Mouse (Mus musculus): ENCODE results near the gene Zfr.
A peak's percentile ranks its signal among the peaks of the same experiment; 100 is the strongest.
"Not testable (repeated sequence)": the region's sequence is repeated elsewhere in the genome, so short reads cannot be mapped to it uniquely, and the experiment has no call there.

Gene Zfr

GRCm38 (mm10) chr15:12104827-12105226, 12.8 kb upstream of the Zfr start:
- no peak for DNase-seq (ENCODE audit: low spot score in 2 of 2)

DNA sequence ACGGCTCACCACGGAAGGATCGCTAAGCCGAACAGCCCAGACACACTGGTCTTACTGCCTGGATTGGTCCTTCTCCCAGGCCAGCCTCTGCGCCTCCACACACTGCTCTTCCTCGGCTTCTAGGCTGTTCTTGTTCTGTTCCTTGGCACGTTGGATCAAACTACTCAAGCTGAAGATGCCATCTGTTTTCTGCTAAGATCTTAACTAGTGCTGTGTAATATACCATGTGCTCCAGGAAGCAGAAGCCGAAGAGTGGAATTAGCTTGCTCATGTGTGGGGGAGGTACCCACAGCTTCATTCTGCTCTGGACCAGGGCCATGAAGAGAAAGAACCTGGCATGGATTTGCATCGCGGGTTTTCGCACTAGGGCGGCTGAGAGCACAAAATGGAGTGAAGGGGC, 11.2 kb upstream of the Zfr start:
- DNase-seq (ENCODE audit: low spot score in 2 of 2) = no peak

DNA sequence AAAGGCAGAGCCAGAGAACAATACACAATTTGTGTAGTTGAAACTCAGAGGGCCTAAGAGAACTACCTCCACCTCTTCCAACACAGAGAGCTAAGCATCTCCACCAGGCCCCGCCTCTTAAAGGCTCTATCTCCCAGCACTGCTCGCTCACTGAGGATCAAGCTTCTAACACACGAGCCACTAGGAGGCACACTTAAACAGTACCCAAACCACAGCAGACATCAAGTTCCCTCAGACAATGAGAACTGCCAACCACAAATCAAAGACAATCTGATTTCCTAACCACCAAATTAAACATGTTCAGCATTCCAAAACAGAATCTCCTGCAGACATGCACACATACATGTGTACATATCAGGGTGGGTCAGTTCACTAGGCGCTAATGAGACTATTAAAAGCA, 9.4 kb upstream of the Zfr start:
- no peak for DNase-seq (ENCODE audit: low spot score in 2 of 2)

- not testable (repeated sequence) for DNase-seq (ENCODE audit: low spot score in 2 of 2)
Measured at GRCm38 (mm10) chr15:12108922-12109321, 8.7 kb upstream of the Zfr start.

GRCm38 (mm10) chr15:12111232-12111631, 6.4 kb upstream of the Zfr start:
- no peak for DNase-seq (ENCODE audit: low spot score in 2 of 2)

DNA sequence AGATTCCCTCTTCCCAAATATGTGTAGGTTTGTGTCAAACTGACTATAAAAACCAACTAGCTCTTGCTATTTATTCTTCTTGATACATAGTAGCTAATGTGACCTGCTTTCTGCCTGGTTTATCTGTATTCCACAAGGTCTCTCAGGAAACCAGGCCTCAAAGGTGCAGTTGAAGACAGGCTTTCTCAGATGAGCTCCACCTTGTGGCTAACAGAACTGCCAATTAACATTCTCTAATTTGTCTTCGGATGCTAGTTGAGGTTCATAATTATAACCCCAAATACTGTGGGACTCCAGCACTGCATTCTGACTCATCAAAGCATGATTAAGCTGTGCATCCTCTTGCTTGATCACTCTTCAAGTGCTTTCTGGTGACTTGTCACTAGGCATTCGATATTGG, 4.2 kb upstream of the Zfr start:
- no peak for DNase-seq (ENCODE audit: low spot score in 2 of 2)

DNA sequence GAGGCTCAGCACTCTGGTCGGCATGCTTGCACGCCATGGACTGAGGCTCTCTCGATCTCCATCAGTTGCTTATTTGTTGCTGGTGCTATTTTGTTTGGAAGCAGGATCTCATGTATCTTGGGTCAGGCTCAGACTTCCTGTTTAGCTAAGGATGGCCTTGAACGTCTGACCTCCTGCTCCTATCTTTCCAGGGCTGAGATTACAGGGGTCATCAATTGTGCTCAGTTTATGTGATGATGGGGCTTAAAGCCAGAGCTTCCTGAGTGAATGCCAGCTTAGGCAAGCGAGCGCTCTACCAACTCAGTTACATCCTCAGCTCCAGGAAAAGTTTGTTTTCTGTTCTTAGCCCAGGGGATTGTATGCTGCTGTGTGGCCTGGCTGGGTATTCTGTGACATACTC, 3.1 kb upstream of the Zfr start:
- DNase-seq (ENCODE audit: low spot score in 2 of 2) = no peak

DNA sequence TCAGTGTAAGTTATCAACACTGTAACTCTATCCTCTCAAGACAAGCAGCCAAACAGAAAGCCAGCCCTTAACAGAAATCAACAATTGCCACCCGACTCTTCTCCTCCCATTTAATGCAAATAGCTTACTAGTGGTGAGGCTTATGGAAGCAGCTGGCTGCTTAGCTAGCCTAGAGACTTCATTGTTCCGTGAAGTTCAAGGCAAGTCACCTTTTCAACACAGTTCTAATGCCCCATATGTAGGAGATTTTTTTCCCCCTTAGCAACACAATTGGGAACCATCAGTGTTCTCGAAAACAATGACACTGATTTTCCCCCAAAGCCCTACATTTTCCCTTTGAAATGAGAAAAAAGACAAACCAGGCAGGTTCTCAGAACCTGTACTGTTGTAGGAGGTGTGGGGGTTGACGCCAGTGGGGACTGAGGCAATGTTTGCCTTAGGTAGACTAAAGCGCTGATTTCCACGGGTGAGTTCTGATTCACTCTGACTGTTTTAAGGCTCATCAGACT, 1.9 kb upstream of the Zfr start:
- DNase-seq (ENCODE audit: low spot score in 2 of 2) = no peak

- no peak for DNase-seq (ENCODE audit: low spot score in 2 of 2)
Measured at GRCm38 (mm10) chr15:12118093-12118431, 431 bp downstream of the Zfr start.

GRCm38 (mm10) chr15:12118432-12119128, 949 bp downstream of the Zfr start:
- peak in 1 of 2 experiments; percentile 47 for DNase-seq (ENCODE audit: low spot score in 2 of 2)

- DNase-seq (ENCODE audit: low spot score in 2 of 2) = no peak
Measured at GRCm38 (mm10) chr15:12119129-12119466, 1.5 kb downstream of the Zfr start.

GRCm38 (mm10) chr15:12124913-12125312, 7.3 kb downstream of the Zfr start:
- no peak for DNase-seq (ENCODE audit: low spot score in 2 of 2)

DNA sequence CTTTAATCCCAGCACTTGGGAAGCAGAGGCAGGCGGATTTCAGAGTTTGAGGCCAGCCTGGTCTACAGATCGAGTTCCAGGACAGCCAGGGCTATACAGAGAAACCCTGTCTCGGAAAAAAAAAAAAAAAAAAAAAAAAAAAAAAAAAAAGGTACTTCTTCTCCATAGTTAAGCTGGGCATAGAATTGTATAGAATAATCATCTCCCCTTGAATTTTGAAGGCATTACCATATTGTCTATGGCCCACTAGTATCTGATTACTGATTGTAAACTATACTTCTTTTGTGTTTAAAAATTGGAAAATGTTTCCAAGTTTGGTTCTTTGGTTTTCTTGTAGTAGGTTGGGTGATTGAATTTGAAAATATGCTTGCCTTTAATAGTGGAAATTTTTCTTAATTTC, 13.2 kb downstream of the Zfr start:
- not testable (repeated sequence) for DNase-seq (ENCODE audit: low spot score in 2 of 2)

GRCm38 (mm10) chr15:12134546-12134945, 16.9 kb downstream of the Zfr start:
- no peak for DNase-seq (ENCODE audit: low spot score in 2 of 2)

DNA sequence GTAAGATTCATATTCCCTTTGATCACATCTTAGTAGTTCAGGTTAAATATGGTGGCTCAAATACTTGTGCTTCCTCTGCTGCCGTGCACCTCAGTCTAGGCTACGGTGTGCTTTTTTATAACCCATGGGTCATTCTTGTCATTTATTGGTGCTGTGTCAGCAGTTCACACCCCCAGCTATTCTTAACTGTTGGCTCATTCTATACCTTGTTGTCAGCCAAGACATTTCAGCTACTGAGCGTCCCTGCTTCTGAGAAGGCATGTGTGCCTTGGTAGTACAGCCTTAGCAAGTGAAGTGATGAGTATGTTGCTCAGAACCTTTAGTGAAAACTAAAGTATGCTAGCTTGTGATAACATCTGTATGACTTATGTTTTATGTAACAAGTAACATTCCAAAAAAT, 17.7 kb downstream of the Zfr start:
- peak; percentile 17 to 44 for DNase-seq (ENCODE audit: low spot score in 2 of 2)

DNA sequence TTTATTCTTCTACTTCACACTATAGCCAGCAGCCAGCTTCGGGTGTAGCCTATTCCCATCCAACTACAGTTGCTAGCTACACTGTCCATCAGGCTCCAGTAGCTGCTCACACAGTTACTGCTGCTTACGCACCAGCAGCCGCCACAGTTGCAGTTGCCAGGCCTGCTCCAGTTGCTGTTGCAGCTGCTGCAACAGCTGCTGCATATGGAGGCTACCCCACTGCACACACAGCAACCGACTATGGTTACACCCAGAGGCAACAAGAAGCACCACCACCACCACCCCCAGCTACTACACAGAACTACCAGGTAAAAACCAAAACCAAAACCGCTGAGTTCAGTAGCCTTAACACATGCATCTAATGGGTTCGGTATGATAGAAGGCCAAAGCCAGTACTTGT, 18.7 kb downstream of the Zfr start:
- no peak for DNase-seq (ENCODE audit: low spot score in 2 of 2)

GRCm38 (mm10) chr15:12140985-12141729, 23.5 kb downstream of the Zfr start:
- no peak for DNase-seq (ENCODE audit: low spot score in 2 of 2)

DNA sequence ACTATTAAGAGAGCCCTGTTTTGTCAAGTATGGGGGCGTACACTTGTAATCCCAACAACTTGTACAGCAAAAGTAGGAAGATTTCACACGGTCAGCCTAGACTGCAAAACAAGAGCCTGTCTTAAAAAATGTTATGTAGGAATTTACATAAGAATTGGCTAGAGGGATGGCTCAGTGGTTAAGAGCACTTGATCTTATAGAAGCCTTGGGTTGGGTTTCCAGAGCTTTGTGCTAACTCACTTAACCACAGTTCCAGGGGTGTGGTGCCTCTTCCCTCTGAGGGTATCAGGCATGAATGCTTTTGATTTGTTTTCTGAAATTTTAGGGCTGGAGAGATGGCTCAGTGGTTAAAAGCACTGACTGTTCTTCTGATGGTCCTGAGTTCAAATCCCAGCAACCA, 29.8 kb downstream of the Zfr start:
- no peak for DNase-seq (ENCODE audit: low spot score in 2 of 2)

DNA sequence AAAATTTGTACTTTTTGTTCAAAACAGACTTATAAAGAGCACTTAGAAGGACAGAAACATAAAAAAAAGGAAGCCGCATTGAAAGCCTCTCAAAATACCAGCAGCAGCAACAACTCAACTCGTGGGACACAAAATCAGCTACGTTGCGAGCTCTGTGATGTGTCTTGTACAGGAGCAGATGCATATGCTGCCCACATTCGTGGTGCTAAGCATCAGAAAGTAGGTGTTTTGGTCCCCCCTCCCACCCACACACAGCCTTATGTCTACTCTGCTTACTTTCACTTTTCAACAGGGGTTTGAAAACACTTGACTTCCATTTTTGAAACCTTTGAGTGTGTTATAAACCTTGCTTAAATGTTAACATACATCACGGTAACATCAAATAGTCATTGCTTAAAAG, 31.9 kb downstream of the Zfr start:
- DNase-seq (ENCODE audit: low spot score in 2 of 2) = no peak

DNA sequence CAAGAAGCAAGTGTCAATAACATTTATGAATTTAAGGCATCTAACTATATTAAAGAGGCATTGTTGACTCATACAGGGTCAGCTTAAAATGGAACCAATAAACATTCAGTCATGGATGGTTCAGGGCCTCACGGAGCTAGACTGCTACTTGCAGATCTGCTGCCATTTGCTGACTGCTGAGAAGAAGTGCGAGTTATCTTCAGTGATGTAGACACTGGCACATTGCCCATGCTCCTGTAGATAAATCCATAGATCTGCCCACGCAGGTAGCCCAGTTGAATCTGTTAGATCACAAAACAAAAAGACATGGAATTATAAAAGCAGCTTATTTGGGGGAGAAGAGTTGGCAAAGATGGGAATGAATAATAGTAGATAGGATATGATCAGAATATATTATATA, 36.1 kb downstream of the Zfr start:
- no peak for DNase-seq (ENCODE audit: low spot score in 2 of 2)

DNA sequence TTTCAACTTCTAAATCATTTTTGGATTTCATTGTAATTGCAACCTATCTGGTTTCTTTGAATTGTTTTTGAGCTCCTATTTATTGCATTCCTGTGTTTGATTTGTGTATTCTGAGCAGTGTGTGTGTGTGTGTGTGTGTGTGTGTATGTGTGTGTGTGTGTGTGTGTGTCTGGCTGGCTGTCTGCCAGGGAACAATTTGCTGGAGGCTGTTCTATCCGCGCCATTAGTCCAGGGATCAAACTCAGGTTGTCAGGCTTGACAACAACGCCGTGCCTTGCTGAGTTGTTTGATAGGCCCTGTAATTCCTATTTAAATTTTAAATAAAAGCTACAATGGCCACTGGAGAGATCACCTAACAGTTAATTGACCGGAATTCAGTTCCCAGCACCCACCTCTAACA, 60.5 kb downstream of the Zfr start:
- DNase-seq (ENCODE audit: low spot score in 2 of 2) = no peak

DNA sequence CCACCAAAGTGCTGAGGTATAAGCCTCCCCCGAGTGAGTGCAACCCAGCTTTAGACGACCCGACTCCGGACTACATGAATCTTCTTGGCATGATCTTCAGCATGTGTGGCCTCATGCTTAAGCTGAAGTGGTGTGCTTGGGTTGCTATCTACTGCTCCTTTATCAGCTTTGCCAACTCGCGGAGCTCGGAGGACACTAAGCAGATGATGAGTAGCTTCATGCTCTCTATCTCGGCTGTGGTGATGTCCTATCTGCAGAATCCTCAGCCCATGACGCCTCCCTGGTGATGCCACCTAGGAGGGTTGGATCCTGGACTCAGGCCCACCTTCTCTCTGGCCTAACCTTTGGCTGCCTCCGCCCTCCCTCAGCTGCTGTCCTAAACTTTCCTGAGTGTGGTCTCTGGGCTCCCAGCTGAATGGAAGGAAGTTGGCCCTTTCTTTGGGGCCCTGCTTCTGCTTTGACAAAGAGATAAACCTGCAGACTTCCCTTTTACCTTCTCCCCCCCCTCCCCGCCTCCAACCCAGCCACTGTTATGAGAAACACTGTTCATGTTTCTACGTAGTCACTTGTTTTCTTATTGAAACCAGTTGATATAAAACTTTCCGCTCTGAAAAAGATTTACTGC, 63.7 kb downstream of the Zfr start:
- not testable (repeated sequence) for DNase-seq (ENCODE audit: low spot score in 2 of 2)
